Mouse (Mus musculus) thymus, adult 2 months (tissue): ENCODE measurements around the gene Cnnm3. TPM values are rescaled to one million over a fixed set of nuclear protein-coding genes. Genes with fewer than 3 reads are reported as not detected.

Experiments
- DNase-seq: peaks from one replicate; pipeline ENCODE4 v3.0.0; 2021
- H3K27ac ChIP-seq: fragments of 200-500 bp; 2 replicates; pipeline ENCODE4 v1.5.1; 2012; ENCODE audit warnings: low read length, control low read depth; ENCODE audit not compliant: control insufficient read depth, insufficient read depth
- H3K27me3 ChIP-seq: fragments of 200-500 bp; 2 replicates; pipeline ENCODE4 v1.6.1; 2012; ENCODE audit warnings: mild to moderate bottlenecking, low read length, moderate library complexity, mixed read lengths; ENCODE audit not compliant: control insufficient read depth, insufficient read depth
- H3K36me3 ChIP-seq: fragments of 200-500 bp; 2 replicates; pipeline ENCODE4 v1.6.1; 2012; ENCODE audit warnings: mild to moderate bottlenecking, low read length, moderate library complexity; ENCODE audit not compliant: control insufficient read depth, insufficient read depth
- H3K4me1 ChIP-seq: fragments of 200-500 bp; replicated peaks from 2 replicates; pipeline ENCODE4 v1.6.1; 2012; ENCODE audit warnings: low read length; ENCODE audit not compliant: control insufficient read depth, insufficient read depth
- H3K4me3 ChIP-seq: fragments of 200-500 bp; 2 replicates; pipeline ENCODE4 v1.5.1; 2012; ENCODE audit warnings: mild to moderate bottlenecking, low read length, control low read depth, moderate library complexity; ENCODE audit not compliant: control insufficient read depth, insufficient read depth
- CTCF ChIP-seq: fragments of 200-500 bp; IDR thresholded peaks from 2 replicates; pipeline ENCODE4 v1.5.1; 2012; ENCODE audit warnings: mild to moderate bottlenecking, control low read depth, low read length, moderate library complexity, borderline replicate concordance; ENCODE audit not compliant: control insufficient read depth, poor library complexity, insufficient read depth; ENCODE audit errors: extremely low read depth
- POLR2A ChIP-seq: fragments of 200-500 bp; IDR thresholded peaks from 2 replicates; pipeline ENCODE4 v1.6.1; 2012; ENCODE audit warnings: mild to moderate bottlenecking, low read length, control low read depth, moderate library complexity; ENCODE audit not compliant: control insufficient read depth, poor library complexity, insufficient read depth; ENCODE audit errors: extremely low read depth
- WGBS: fragments of 180-500 bp; shearing (Covaris S2); methylation state at CpG from one replicate; pipeline ENCODE4 v1.1.7; 2018; 5-methylcytosine and 5-hydroxymethylcytosine counted together
- polyA plus RNA-seq: library from polyadenylated mRNA; depleted of rRNA; stranded (reverse); fragments of >200 nt; gene quantifications from 2 replicates; pipeline ENCODE4 v1.2.3, GENCODE M21; 2012; rRNA removed

Gene Cnnm3
- 51.2 and 59.9 TPM in 2 replicates for polyA plus RNA-seq

GRCm38 (mm10) chr1:36511289-36512021, at the start of gene Cnnm3:
Gene Cnnm3, plus strand, starts transcription at chr1:36511867.
- peak; percentile 100 for DNase-seq
- Histone ChIP-seq H3K4me3 (peak within 1 kb of the TSS; percentile 69), H3K27ac (peak within 1 kb of the TSS; percentile 51), H3K36me3 (peaks cover 6% of the 10 kb centered on the region; the same call in 1 of the 2 replicates), H3K4me1 (peaks cover 5% of the 10 kb centered on the region), H3K27me3 (no peaks in the 10 kb centered on the region)
- peak; percentile 52; the same call in 1 of the 2 replicates for TF ChIP-seq CTCF
- peak; percentile 95 for TF ChIP-seq POLR2A
- WGBS, result 3% methylated on average over 51 of the region's 51 CpGs

DNA sequence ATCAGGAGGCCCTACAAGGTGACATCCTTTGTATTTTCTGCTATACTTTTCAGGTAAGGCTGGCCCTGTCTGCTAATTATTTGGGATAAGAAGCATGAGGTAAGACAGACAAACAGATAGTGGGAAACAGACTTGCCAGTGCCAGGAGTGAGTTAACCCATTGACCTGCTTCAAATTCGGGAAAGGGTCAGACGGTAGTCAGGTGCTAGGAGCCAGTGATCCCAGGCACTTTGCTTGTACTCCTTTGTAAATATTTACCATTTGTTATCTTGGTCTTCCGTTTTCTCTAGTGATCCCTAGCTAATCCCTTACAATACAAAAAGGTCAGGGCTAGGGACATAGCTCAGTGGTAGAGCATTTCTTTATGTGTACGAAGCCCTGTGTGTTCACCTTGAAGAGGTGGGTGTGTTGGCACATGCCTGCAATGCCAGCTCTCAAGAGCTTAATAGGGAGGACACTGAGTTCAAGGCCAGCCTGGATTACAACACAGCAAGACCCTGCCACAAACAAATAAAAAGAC, 46.0 kb upstream of the Cnnm3 start:
- H3K4me1 ChIP-seq, result peaks cover 20% of the 10 kb centered on the region
- no peaks in the 10 kb centered on the region for H3K36me3 ChIP-seq
- 95% methylated on average over 4 of the region's 4 CpGs for WGBS
- no peak overlapping the region for H3K4me3 ChIP-seq
- TF ChIP-seq CTCF, result no peak
- TF ChIP-seq POLR2A, result no peak
- DNase-seq, result no peak
- H3K27me3 ChIP-seq, result no peaks in the 10 kb centered on the region
- no peak overlapping the region for H3K27ac ChIP-seq

DNA sequence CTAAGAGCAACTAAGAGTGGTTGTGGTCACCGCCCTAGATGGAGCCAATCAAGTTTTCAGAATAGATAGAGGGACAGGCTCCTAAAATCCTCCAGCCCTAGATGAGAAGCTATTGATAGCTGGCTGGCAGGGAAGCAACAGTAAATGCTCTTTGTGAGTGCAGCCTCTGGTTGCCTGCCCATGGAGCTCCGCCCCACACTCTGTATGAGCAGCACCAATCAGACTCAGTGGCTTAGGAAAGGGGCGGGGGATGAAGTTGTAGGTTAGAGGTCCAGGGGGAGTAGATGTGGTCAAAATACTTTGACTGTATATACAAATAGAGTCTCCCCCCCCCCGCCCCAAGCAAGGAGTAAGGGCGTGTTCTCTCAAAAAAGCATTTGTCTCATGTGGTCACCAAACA, 44.2 kb upstream of the Cnnm3 start:
- peaks cover 18% of the 10 kb centered on the region for H3K4me1 ChIP-seq
- H3K36me3 ChIP-seq, result no peaks in the 10 kb centered on the region
- no peak for TF ChIP-seq POLR2A
- no peak for TF ChIP-seq CTCF
- H3K4me3 ChIP-seq, result no peak overlapping the region
- H3K27me3 ChIP-seq, result no peaks in the 10 kb centered on the region
- DNase-seq, result no peak
- 90% methylated on average over 5 of the region's 5 CpGs for WGBS
- no peak overlapping the region for H3K27ac ChIP-seq

- Histone ChIP-seq H3K4me3 (no peak overlapping the region), H3K36me3 (no peaks in the 10 kb centered on the region), H3K4me1 (peaks cover 41% of the 10 kb centered on the region), H3K27ac (no peak overlapping the region), H3K27me3 (no peaks in the 10 kb centered on the region)
- TF ChIP-seq POLR2A (no peak), CTCF (no peak)
- DNase-seq, result no peak
- WGBS, result 83% methylated on average over 2 of the region's 2 CpGs
These were observed 41.7 kb upstream of the Cnnm3 start for GRCm38 (mm10) chr1:36469811-36470444.

DNA sequence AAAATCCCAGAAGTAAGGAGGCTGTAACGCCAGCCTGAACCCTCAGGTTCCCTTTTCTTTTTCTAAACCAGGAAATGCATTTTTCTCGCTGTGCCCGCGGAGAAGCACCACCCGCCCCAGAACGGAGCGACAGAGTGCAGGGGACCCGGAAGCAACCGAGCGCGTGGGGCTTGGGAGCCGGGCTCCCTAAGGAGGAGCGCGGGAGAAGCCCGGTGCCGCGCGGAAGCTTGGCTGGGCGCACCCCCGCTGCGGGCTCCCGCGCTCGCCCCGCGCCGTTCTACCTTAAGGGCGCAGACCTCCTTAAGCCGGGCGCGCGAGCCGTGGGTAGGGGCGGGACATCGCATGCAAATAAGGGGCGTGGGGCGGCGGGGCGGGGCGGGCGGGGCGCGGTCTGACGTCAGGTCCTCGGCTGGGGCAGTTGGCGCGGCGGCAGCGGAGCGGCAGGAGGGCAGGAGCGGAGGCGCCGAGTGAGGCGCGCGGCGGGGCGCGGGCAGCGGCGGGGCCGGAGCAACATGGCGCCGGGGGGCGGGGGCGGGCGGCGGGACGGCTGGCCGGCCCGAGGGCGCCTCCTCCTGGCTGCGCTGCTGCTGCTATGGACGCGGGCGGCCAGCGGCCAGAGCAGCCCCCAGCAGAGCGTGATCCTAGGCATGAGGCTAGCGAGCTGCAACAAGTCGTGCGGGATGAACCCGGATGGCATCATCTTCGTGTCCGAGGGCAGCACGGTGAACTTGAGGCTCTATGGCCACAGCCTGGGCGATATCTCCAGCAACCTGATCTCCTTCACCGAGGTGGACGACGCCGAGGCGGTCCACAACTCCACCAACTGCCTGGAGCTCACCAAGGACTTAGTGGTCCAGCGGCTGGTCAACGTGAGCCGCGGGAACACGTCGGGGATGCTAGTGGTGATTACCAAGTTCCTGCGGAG, 40.2 kb upstream of the Cnnm3 start, which contains the start of gene Cnnm4:
Gene Cnnm4 (plus strand): TSS at position 440 of the 925 bp plus-strand sequence.
- peak within 1 kb of the TSS; percentile 80 for H3K27ac ChIP-seq
- peak; percentile 86 for DNase-seq
- peak; percentile 28; the same call in 1 of the 2 replicates for TF ChIP-seq CTCF
- TF ChIP-seq POLR2A, result peak; percentile 78
- H3K4me3 ChIP-seq, result peak within 1 kb of the TSS; percentile 61
- no peaks in the 10 kb centered on the region for H3K36me3 ChIP-seq
- WGBS, result under 1% methylated on average over 79 of the region's 98 CpGs
- H3K27me3 ChIP-seq, result no peaks in the 10 kb centered on the region
- peaks cover 56% of the 10 kb centered on the region for H3K4me1 ChIP-seq

GRCm38 (mm10) chr1:36472106-36472440, 39.6 kb upstream of the Cnnm3 start:
- H3K4me1 ChIP-seq, result peaks cover 58% of the 10 kb centered on the region
- no peaks in the 10 kb centered on the region for H3K36me3 ChIP-seq
- H3K27ac ChIP-seq, result no peak overlapping the region
- no peaks in the 10 kb centered on the region for H3K27me3 ChIP-seq
- TF ChIP-seq CTCF (no peak), POLR2A (no peak)
- 16% methylated on average over 18 of the region's 18 CpGs for WGBS
- peak overlapping the region; percentile 56 for H3K4me3 ChIP-seq
- no peak for DNase-seq
